Mouse (Mus musculus) neutrophil, adult 5-6 weeks (primary cell): ENCODE data around the gene Wasf3. TPM values are rescaled to one million over a fixed set of nuclear protein-coding genes. Genes with fewer than 3 reads are reported as not detected.
"Not testable (repeated sequence)": the region's sequence is repeated elsewhere in the genome, so short reads cannot be mapped to it uniquely, and the experiment has no call there.

Source experiments
- ATAC-seq: fragments of 151-379, 151-347 bp; 2 replicates; pipeline ENCODE4 v1.8.0; 2017; ENCODE audit warnings: mild to moderate bottlenecking, moderate TSS enrichment; ENCODE audit not compliant: insufficient number of reproducible peaks, poor library complexity, low FRiP score, severe bottlenecking; ENCODE audit errors: extremely low read depth
- total RNA-seq: library from RNA; stranded (forward); fragments of 200-1000 nt; gene quantifications from 2 replicates; pipeline ENCODE4 v1.2.3, GENCODE M21; 2017

Wasf3 gene
- total RNA-seq, 1 experiment from 2014 or later = not detected

GRCm38 (mm10) chr5:146431821-146432220, 47.0 kb downstream of the Wasf3 start:
- no peak for ATAC-seq

- ATAC-seq = no peak
Observed at GRCm38 (mm10) chr5:146432476-146432875, 47.7 kb downstream of the Wasf3 start.

- ATAC-seq = no peak
Observed at GRCm38 (mm10) chr5:146435316-146435715, 50.5 kb downstream of the Wasf3 start.

- ATAC-seq = no peak
Observed at GRCm38 (mm10) chr5:146436796-146437195, 52.0 kb downstream of the Wasf3 start.

GRCm38 (mm10) chr5:146439152-146439781, 54.5 kb downstream of the Wasf3 start:
- ATAC-seq = no peak

- no peak for ATAC-seq
Observed at GRCm38 (mm10) chr5:146440273-146440672, 55.5 kb downstream of the Wasf3 start.

GRCm38 (mm10) chr5:146442767-146443166, 58.0 kb downstream of the Wasf3 start:
- ATAC-seq = no peak

- ATAC-seq = no peak
Observed at GRCm38 (mm10) chr5:146446633-146447032, 61.8 kb downstream of the Wasf3 start.

- ATAC-seq = no peak
Observed at GRCm38 (mm10) chr5:146451592-146452254, 66.9 kb downstream of the Wasf3 start.

GRCm38 (mm10) chr5:146453556-146453955, 68.8 kb downstream of the Wasf3 start:
- no peak for ATAC-seq

- no peak for ATAC-seq
Observed at GRCm38 (mm10) chr5:146461612-146462011, 76.8 kb downstream of the Wasf3 start.

GRCm38 (mm10) chr5:146466663-146467062, 81.9 kb downstream of the Wasf3 start:
- no peak for ATAC-seq

- ATAC-seq = no peak
Observed at GRCm38 (mm10) chr5:146468311-146468710, 83.5 kb downstream of the Wasf3 start.

GRCm38 (mm10) chr5:146470821-146471220, 86.0 kb downstream of the Wasf3 start:
- no peak for ATAC-seq

GRCm38 (mm10) chr5:146471311-146471710, 86.5 kb downstream of the Wasf3 start:
- no peak for ATAC-seq

- no peak for ATAC-seq
Observed at GRCm38 (mm10) chr5:146471821-146472220, 87.0 kb downstream of the Wasf3 start.

- ATAC-seq = not testable (repeated sequence)
Observed at GRCm38 (mm10) chr5:146479564-146479963, 94.8 kb downstream of the Wasf3 start.

GRCm38 (mm10) chr5:146481665-146482064, 96.9 kb downstream of the Wasf3 start, which contains the start of gene Gm6408:
Gm6408 (plus strand) TSS chr5:146481965.
- ATAC-seq = not testable (repeated sequence)

- not testable (repeated sequence) for ATAC-seq
Observed at GRCm38 (mm10) chr5:146488959-146489358, 104.2 kb downstream of the Wasf3 start.

GRCm38 (mm10) chr5:146491063-146491462, 106.3 kb downstream of the Wasf3 start, which contains the start of gene Gm6370:
Gm6370 (plus strand) TSS chr5:146491363.
- ATAC-seq = not testable (repeated sequence)
